Mouse (Mus musculus): Measurements from ENCODE around the gene Pigq.

Pigq gene

DNA sequence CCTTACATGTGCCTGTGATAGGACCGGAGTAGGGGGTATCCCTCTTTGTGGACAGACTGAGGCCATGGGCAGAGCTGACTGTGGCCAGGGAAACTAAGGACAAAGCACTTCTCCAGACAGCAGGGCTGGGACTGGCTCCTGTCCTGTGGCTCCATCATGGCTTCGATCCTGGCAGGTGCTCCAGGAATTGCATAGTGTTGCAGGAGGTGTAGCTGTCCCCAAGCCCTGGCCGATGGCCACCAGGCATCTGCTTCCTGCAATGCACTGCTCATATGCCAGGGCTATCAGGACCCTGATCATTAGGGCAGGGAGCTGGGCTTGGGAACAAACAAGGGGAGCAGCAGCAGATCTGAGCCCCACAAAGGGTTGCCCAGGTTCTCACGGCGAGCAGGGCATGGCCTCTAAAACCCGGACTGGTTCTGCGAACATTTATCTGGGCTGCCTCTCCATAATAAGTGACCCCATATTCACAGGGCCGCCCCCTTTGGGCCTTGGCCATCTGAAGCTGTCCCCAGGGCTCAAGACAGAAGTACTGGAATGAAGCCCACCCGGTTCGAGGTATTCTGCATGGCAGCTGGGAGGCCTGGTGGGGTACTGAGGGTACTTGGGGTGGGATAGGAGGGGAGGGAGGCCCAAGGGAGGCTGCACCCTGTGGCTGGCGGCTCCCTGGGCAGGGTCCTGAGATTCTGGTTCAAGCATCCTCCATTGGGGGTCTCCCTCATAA, 14.2 kb upstream of the Pigq start:
- DNase-seq (ENCODE audit: low spot score), result no peak

DNA sequence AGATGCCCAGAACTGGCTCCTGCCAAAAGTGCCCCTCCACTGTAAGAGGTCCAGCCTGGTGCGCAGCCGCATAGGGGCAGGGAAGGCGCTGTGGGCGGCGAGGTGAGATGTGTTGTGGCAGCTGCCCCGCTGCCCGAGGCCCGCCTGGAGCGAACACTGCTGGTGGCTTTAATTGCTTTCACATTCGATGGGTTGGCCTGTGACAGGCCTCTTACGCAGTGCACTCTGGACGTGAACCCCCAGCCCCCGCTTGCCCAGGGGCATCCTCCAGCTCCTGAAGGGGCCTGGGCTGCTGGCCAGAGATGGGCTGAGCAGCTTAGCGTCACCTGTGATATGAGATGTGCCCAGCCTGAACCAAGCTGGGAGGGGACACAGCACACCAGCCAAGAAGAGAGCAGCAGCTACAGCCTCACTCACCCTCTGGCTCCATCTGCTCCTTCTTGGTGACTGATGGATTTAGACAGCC, 12.9 kb upstream of the Pigq start:
- DNase-seq (ENCODE audit: low spot score), result no peak

DNA sequence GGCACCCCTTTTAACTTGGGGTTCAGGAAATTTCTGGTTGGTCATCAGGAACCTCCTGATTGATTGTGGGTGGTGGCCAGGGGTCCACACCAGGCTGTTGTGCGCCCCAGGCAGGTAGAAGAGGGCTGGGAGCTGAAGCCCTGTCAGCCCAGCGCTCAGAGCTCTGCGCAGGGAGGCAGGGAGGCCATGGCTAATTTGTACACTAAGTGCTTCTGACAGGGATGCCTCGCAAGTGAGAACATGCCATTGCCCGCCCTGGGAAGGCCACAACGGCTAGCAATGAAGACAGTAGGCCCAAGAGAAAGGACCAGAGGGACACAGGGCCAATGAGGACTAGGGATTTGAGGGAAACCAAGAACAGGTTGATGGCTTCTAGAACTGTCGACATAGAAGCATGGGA, 11.9 kb upstream of the Pigq start:
- DNase-seq (ENCODE audit: low spot score), result no peak

- no peak for DNase-seq (ENCODE audit: low spot score)
These were observed 11.5 kb upstream of the Pigq start for GRCm38 (mm10) chr17:25956201-25956600.

GRCm38 (mm10) chr17:25955736-25956135, 11.0 kb upstream of the Pigq start:
- no peak for DNase-seq (ENCODE audit: low spot score)

DNA sequence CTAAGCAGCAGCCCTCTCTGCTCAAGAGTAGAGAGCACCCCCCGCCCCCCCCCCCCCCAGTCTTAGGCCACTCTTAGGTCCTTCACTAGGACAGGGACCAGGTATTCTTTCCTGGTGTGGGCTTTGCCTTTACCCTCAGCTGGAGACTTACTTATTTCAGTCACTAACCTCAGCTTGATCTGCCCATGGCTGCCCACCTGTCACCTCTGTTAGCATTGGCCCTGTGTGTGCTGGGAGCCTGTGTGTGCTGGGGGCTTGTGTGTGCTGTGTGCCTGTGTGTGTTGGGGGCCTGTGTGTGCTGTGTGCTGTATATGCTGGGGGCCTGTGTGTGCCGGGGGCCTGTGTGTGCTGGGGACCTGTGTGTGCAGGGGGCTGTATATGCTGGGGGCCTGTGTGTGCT, 9.9 kb upstream of the Pigq start:
- no peak for DNase-seq (ENCODE audit: low spot score)

DNA sequence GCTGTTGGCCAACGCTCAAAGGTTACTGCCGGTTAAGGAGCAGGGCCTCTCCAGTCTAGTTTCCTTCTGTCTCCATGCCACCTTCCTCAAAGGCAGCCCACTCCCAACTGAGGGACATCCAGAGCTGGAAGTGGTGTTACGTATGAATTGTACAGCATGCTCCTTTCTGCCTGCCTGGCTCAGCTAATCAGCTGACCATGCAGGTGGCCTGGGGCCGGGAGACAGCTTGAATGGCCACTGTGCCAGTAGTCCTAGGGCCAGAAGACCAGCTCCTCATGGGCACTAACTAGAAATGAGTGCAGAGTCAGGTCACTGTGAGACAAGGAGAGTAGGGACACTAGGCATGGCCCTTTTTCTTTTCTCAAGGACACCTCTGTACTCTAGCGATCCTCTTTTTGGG, 8.4 kb upstream of the Pigq start:
- DNase-seq (ENCODE audit: low spot score), result no peak

DNA sequence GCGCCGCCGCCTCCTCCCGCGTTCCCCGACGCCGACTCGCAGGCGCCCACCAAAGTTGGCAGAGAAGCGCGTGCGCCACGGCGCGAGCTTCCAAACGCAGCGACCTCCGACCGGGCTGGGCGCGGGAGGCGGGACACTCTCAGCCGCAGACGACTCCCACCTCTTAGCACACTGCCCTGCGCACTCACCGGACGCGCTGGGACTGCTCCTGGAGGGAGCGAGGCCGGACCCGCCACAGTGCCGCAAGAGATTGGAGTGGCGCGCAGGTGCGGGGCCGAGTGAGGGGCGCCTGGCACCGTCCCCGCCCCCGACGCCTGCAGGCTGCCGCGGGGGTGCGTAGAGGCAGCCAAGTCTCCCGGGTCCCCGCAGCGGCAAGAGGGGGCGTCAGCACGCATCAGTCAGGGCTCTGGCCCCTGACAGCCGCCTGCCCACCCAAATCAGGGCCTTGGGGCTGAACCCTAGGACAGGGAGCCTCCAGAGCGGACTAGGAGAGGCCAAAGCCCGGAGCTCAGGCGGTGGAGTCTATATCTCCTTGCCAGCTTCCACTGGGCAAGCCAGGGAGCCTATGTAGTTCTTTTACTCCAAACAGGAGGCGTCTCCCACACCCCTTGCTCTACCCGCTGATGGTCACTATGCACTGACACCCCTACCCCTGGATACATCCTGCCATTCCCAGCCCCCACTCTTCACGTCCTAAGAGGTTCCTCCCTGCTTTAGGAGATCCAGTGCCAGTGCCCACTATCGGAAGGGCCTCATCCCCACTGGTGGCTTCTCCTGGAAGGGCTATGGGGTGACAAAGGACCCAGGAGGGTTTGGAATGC, 7.3 kb upstream of the Pigq start, which contains the start of gene A930017K11Rik:
Gene A930017K11Rik (minus strand): TSS at position 763 of the 821 bp plus-strand sequence.
- peak; percentile 56 for DNase-seq (ENCODE audit: low spot score)

DNA sequence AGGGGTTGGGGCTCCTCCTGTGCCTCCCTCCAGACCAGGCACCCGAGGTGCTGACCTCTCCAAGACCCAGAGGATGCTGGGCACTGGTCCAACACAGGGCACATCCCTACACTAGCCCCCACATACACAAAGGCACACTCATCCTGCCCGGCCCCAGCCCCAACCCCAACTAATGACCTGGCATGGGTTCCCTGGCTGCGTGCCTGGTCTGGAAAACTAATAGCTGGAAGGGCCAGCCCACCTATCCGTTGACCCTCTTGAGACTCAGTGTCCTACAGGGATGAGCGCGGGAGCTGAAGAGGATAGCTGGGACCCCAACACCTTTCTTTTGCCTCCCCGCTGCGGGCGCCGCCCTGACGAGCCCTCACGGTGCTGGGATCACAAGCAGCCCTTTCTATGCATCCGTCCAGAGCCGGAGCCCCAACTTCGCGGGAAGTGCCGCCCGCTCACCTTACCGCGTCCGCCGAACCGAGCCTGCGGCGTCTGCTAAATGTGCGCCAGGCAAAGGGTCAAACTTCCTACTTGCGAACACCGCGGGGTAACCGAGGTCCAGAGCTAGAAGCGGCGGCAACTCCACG, 6.6 kb upstream of the Pigq start:
- DNase-seq (ENCODE audit: low spot score), result no peak

GRCm38 (mm10) chr17:25950706-25951105, 6.0 kb upstream of the Pigq start:
- no peak for DNase-seq (ENCODE audit: low spot score)

GRCm38 (mm10) chr17:25949981-25950380, 5.2 kb upstream of the Pigq start:
- no peak for DNase-seq (ENCODE audit: low spot score)

GRCm38 (mm10) chr17:25948051-25948450, 3.3 kb upstream of the Pigq start:
- DNase-seq (ENCODE audit: low spot score), result no peak

DNA sequence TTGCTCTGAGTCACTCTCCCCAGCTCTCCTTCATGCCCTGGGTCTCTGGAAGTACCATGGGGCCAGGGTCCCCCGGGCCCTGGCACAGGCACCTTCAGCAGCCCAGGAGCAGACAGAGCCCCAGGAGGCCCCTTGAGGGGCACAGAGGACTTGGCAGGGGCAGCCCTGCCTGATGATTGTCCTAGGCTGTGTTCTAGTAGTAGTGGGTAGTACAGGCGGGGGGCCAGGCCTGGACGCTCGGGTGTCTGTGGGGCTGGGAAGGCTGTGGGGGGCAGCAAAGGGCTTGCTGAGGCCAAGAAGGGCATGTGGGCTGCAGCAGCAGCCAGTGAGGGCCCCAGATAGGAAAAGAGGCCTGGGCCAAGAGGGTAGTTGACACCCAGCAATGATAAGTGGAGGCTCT, 2.8 kb upstream of the Pigq start:
- DNase-seq (ENCODE audit: low spot score), result no peak

- DNase-seq (ENCODE audit: low spot score), result no peak
These were observed 2.2 kb upstream of the Pigq start for GRCm38 (mm10) chr17:25946891-25947290.

DNA sequence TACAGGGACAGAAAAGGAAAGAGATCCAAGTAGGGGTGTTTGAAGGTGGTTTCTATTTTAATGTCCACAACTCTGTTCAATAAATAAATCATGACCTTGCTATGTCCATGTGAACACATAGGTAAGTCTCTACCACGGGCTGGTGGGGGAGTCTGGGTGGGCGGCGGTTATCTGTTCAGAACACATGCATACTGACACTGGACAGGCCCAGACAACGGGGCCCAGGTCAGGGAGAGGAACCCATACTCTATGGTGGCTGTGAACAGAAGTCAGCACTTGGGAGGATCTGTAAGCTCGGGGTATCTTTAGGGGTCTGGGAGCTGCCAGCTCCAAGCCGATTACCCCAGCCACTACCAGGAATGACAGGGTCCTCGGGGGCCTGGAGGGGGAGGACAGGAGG, 1.6 kb upstream of the Pigq start:
- DNase-seq (ENCODE audit: low spot score), result no peak

DNA sequence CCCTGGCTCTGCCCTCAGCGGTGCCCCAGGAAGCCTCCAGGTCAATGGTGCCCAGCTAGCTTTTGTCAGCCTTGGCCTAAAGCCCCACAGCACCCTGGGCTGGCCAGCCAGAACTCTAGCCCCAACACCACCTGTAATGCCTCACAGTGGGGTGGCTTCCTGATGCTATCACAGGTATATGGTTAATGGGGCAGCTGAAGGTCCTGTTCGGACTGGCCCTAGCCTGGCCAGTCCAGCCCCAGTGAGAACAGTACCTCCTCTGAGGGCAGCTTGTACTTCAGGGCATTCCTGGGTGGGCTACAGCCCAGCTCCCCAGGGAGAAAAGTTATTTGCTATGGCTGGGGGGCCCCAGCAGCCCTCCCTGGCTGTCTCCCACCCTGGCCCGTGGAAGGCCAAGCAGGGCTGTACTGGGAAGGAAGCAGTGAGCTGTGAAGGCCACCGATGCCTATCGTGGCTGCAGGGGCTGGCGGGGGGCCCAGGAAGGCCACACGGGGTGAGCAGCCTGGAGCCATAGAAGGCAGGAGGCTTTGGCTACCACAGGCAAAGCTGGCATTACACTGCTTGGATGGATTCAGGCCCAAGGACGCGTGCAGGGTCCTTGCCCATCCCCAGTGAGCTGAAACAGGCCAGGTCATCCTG, 900 bp upstream of the Pigq start:
- DNase-seq (ENCODE audit: low spot score), result no peak

DNA sequence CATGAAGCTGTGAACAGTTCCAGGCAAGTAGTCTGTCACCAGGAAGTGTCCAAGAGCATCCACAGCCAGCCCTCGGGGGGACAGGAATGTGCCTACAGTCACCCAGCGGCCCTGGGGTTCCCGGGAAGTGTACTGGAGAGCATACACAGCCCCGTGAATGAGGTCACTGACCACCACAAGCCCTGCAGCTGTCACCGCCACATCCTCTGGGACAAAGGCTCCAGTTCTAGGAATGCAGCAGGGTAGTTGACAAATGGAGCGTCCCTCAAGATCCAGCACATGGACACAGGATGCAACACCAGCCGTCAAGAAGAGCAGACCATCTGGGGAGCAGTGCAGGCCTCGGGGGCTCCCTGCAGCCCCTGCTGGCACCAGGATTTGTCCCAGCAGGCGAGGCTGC, 967 bp downstream of the Pigq start:
- no peak for DNase-seq (ENCODE audit: low spot score)

- no peak for DNase-seq (ENCODE audit: low spot score)
These were observed 1.5 kb downstream of the Pigq start for GRCm38 (mm10) chr17:25943221-25943620.

DNA sequence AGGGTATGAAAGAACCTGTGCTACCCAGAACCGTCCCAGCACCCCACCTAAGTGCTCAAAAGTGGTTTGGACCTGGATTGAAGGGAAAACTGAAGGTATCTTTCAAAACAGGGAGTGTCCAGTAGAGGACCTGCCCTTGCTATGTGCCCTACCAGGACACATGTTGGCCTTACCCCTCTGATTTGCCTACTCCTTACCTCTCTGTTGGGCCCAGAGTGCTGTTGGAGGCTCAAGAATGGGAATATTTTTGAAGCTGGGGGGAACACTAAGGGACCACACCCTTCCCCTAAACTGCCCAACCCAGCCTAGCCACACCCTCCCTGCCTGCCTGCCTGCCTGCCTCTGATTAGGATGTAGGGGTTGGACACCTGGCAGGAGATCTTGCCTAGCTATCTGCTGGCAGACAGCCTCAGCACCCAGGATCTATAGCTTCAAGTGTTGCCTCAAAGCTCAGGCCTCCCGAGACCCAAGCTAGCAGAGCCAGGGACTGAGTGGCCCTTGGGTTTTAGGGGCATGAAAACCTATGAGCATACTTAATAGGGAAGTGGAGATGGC, 2.1 kb downstream of the Pigq start:
- DNase-seq (ENCODE audit: low spot score), result peak; percentile 25

GRCm38 (mm10) chr17:25941511-25942241, 3.1 kb downstream of the Pigq start:
- DNase-seq (ENCODE audit: low spot score), result peak; percentile 84

DNA sequence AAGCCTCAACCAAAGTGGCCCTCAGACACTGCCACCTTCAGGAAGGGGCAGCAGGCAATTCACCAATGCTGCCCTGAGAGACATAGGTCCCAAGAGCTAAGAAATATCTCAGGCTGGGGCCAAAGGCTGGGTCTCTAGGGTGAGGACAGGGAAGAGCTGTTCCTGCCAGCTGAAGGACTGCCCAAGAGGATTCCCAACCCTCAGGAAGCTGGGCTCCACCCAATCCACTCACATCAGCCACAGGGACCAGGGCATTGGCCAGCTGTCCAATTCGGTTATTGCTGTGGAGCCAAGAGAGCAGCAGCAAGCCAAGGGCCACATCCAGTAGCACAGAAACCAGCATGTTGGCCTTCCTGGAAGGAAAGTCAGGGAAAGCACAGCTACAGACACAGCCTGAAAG, 10.2 kb downstream of the Pigq start:
- DNase-seq (ENCODE audit: low spot score), result no peak

- no peak for DNase-seq (ENCODE audit: low spot score)
These were observed 19.4 kb downstream of the Pigq start for GRCm38 (mm10) chr17:25925348-25925747.
